Mouse (Mus musculus): Measurements from ENCODE around the gene Nlrp1a.

Gene Nlrp1a

DNA sequence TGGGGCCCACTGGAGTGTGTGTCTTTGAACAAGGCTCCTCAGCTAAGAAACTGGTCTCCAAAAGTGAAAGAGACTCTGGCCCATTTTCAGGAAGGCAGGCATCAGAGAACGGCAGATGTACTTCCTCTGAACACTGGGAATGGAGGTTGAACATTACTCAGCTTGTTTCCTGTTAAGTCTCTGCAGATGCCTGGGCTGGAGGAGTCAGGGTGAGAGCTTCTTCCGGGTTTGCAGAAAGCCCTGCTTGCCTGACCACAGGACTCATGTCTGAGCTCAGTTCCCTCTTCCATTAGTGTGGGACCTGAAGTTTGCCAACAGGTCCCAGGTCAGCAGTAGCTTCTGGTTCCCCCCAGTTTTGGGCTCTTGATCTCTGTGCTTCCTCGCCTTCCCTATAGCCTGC lies at the start of gene Nlrp1a:
Gene Nlrp1a (minus strand): TSS at position 44 of the 400 bp plus-strand sequence.
- no peak for ATAC-seq (ENCODE audit: insufficient number of reproducible peaks, low FRiP score, low TSS enrichment)

DNA sequence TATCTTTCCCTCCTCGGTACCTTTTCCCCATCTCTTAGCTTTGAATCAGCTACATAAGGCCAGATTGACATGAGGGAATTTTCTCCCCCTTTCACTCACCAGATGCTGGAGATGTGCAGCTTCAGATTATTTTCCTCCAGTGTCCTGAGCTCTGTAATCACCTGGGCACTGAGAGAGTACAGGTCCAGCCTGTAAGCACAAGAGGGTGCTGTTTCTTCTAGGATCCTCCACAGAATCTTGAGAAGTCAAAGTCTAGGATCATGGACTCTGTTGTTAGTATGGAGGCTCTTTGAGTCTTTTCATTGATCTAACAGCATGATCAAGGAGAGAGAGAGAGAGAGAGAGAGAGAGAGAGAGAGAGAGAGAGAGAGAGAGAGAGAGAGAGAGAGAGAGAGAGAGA lies 25.1 kb upstream of the Nlrp1a start:
- ATAC-seq (ENCODE audit: insufficient number of reproducible peaks, low FRiP score, low TSS enrichment) = no peak

DNA sequence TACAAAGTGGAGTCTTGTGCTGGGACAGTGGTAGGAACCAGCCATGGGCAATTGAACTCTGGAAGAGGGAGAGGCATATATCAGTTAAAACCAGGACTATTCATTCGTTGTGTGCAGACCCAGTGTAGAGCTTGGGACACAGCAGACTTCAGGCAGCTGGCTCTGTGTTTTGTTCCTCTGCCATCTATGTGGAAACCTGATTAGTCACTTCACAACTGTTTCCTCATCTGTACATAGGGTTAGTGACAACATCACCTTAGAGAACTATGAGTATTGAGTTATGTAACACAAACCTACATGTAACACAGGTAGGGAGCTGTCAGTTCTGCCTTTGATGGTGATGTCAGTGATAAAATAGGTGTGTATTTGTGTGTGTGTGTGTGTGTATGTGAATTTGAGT lies 19.6 kb upstream of the Nlrp1a start:
- ATAC-seq (ENCODE audit: insufficient number of reproducible peaks, low FRiP score, low TSS enrichment) = no peak

DNA sequence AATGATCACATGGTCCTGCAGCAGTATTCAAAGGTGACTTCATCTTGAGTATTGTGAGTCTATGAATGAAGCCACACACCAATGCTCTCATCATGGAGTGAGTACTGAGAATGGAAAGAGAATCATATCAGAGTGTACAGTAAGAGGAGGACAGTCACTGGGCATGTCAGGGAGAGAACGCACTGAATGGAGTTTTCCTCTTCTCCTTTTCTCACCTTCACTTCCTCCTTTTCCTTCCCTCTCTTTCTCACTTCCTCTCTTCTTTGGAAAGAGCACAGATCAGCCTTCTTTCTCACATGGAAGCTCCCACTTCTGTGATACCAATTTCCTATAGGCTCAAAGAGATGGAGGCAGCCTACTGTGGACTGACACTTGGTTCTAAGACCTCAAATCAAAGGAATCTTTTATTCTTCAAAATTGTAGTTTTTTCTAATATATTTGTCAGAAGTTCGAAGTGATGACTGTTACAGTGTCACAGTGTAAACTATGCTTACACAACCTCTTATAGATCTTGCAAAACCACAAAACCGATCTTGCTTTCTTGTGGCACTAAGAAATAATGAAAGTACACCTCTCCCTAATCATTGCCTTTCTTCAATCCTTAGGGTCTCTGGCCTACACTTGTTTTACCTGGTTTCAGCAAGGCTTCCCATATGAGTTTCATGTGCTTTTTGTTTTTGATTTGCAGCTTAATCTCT lies 15.1 kb upstream of the Nlrp1a start:
- ATAC-seq (ENCODE audit: insufficient number of reproducible peaks, low FRiP score, low TSS enrichment) = no peak

DNA sequence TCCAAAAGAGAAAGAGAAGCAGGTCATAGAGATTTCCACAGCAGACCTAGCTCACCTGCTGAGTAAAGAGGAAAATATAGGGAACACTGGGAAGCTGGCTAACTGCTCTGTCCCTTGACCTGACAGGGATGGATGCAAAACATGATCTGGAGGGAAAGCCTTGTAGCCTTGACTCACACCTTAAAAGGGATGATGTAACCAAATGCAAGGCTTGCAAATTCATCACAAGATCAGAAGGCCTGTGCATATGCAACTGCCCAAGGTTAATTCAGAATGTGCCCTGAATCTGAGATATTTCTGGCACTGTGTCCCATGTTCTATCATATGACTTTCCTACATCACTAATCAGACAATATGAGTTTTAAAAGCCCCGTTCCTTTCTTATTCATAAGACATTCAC lies 10.8 kb upstream of the Nlrp1a start:
- no peak for ATAC-seq (ENCODE audit: insufficient number of reproducible peaks, low FRiP score, low TSS enrichment)

DNA sequence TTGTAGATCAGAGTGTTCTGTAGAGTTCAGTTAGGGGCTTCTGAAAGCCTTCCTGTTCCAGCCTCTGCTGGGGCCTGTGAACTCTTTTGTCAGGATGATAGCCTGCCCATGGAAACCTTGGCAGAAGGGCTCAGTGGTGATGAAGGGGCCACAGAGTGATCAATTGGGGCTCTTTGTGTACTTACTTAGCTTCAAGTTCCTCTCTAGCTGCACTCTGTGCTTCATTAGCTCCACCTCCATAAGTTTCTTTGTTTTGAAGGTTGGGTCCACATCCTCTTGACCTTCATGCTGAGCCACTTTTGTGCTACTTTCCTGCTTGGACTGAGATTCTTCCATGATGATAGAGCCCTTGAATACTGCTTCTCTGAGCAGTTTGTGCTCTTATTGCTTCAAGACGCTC lies 2.5 kb downstream of the Nlrp1a start:
- ATAC-seq (ENCODE audit: insufficient number of reproducible peaks, low FRiP score, low TSS enrichment) = no peak

DNA sequence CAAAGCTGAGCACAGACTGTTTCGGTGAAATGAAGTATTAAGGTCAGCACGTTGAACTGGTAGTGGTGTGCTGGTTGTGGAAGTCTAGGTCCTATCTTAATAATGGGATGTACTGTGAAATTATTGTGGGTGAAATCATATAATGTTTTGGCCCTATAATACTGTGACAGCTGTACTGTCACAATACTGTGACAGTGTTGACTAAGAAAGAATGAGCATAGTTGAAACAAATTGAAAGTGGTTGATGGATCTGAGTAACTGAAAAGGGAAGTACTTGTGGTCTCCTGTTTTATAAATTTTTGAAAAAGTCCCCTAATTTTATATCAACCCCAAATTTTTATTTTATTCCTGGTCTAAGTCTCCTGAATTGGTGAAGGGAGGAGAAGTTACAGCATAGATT lies 37.4 kb downstream of the Nlrp1a start:
- no peak for ATAC-seq (ENCODE audit: insufficient number of reproducible peaks, low FRiP score, low TSS enrichment)

DNA sequence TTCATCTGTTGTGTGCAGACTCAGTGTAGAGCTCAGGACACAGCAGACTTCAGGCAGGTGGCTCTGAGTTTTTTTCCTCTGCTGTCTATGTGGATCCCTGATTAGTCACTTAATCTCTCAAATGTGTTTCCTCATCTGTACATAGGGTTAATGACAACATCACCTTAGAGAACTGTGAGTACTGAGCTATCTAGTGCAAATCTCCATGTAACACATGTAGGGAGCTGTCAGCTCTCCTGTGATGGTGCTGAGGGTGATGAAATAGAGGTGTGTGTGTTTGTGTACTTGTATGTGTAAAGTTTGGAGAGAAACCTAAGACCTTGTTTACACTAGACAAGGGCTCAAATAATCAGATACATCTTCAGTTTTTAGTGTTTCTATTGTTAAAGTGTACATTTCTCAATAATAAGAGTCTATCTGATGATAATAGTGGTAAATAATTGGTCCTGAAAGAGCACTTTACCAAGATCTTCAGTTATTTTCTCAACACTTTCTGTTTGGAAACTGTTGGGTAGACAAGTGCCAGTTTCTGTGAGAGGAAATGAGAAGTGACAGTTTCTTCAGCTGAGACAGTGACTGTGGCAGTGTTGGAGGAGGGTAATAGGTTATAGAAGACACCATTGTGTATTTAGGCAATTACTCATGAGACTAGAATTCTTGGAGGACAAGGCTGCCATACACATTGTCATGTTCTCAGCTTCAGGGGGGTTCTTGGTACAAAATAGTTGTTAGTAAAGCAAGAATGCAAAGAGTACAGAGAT lies 38.1 kb downstream of the Nlrp1a start:
- ATAC-seq (ENCODE audit: insufficient number of reproducible peaks, low FRiP score, low TSS enrichment) = no peak

DNA sequence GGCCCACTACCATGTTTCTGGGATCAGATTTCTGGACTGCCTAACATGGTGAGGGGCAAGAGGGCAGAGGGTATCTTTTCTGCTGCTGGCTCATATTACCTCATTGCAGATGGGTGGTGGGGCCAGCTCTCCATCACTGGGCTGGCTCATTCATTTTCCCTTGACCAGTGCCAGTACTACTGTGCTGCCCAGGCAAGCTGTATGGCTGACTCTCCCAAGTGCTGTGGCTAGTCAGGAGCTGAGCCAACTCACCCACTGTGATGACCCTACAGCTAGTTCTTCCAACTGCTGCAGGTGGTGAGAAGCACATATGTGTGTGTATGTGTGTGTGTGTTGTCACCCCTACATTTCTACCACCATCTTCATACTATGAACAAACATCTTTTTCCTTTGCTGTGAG lies 40.6 kb downstream of the Nlrp1a start:
- no peak for ATAC-seq (ENCODE audit: insufficient number of reproducible peaks, low FRiP score, low TSS enrichment)

DNA sequence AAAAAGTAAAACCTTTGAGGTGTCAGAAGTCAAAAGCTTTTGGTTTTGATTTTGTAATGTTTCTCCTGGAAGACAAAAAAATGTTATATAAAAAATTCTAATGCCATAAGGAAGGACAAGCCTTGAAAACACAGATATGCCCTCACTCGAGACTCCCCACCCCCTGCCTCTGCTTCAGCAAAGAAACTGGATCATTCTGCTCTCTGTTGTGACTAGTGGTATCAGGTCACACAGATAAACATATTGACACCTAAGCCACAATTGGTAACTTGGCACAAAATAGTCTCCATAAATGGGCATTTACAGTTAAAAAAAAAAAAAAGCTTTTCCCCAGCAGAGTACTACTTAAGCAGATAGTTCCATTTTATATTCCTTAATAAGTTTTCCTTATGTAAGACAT lies 68.2 kb downstream of the Nlrp1a start:
- no peak for ATAC-seq (ENCODE audit: insufficient number of reproducible peaks, low FRiP score, low TSS enrichment)

DNA sequence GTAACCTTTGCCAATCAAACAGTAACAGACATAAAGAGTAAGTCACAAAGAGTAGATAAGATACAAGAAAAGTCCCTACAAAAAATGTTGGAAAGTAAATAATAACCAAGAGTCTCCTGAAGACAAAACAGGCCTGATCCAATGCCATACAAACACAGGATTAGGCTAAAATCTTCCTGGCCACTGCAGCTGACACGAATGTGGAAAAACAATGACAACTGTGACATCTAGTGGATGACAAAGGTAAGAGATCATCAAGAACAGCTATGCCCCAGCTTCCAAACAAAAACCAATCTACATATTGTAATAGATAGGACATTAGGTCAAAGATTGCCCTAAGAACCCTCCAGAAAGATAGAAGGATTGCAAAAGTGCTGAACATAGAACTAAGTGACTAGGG lies 92.0 kb downstream of the Nlrp1a start:
- ATAC-seq (ENCODE audit: insufficient number of reproducible peaks, low FRiP score, low TSS enrichment) = no peak
